In genomic region chr9:35529796-35530195, GRCm38 (mm10) we compare ENCODE assay signal across 17 mouse cellular contexts. TPM values are rescaled to one million over a fixed set of nuclear protein-coding genes. Genes with fewer than 3 reads are reported as not detected.
A peak's percentile ranks its signal among the peaks of the same experiment; 100 is the strongest.
DNase-seq lines count a peak whose midpoint lies in the region; ATAC-seq and TF ChIP-seq lines count a peak whose summit lies in the region.
"Had no signal": no experiment of that assay in that cellular context is flagged by ENCODE, and none has a peak within 500 bp of the region (broad histone marks: within the 10 kb centered on the region; RNA-seq: fewer than 3 reads in every experiment).

No protein-coding gene starts in this region.

- no peak overlapping the region for H3K4me2 ChIP-seq in heart, embryonic 12.5 days
- no peak overlapping the region for H3K4me2 ChIP-seq in stomach, embryonic 14.5 days (replicated peaks; ENCODE audit: low read depth, low read length)
- no peak overlapping the region for H3K4me2 ChIP-seq in stomach, postnatal 0 days (replicated peaks; ENCODE audit: low read depth)
- H3K4me2 ChIP-seq in limb, embryonic 14.5 days (replicated peaks; ENCODE audit: low read depth, low read length, severe bottlenecking), result no peak overlapping the region
- H3K4me2 ChIP-seq: liver, embryonic 15.5 days had no signal

- H3K4me1 ChIP-seq in heart, embryonic 12.5 days (replicated peaks), result 0 out of 2 replicates have a peak, but pooled peaks cover 1% of the 10 kb centered on the region
- H3K4me1 ChIP-seq in stomach, embryonic 14.5 days (ENCODE audit: control insufficient read depth, insufficient read depth, low read length), result 0 out of 2 replicates have a peak, but pooled peaks cover 4% of the 10 kb centered on the region
- no peaks in the 10 kb centered on the region for H3K4me1 ChIP-seq in stomach, postnatal 0 days (replicated peaks; ENCODE audit: control insufficient read depth, insufficient read depth)
- peaks cover 34% of the 10 kb centered on the region for H3K4me1 ChIP-seq in limb, embryonic 14.5 days (ENCODE audit: control insufficient read depth, insufficient read depth, low read length)
- H3K4me1 ChIP-seq: liver, embryonic 15.5 days had no signal

- no peak for TF ChIP-seq CTCF in stomach, postnatal 0 days (IDR thresholded peaks at IDR 0.05; ENCODE audit: low read depth)

- no peak for ATAC-seq in heart, embryonic 12.5 days (ENCODE audit: insufficient number of reproducible peaks, low FRiP score)
- ATAC-seq in stomach, embryonic 14.5 days (ENCODE audit: insufficient number of reproducible peaks, insufficient read depth, low FRiP score, low read depth), result no peak
- no peak for ATAC-seq in stomach, postnatal 0 days (ENCODE audit: low FRiP score, low TSS enrichment)
- ATAC-seq in limb, embryonic 14.5 days (ENCODE audit: low FRiP score, low read depth), result peak; percentile 83

- H3K9me3 ChIP-seq in heart, embryonic 12.5 days (replicated peaks), result no peaks in the 10 kb centered on the region
- H3K9me3 ChIP-seq in stomach, embryonic 14.5 days (ENCODE audit: control insufficient read depth, low read depth, low read length), result no peaks in the 10 kb centered on the region
- H3K9me3 ChIP-seq in stomach, postnatal 0 days (ENCODE audit: control insufficient read depth, low read length), result no peaks in the 10 kb centered on the region
- H3K9me3 ChIP-seq in limb, embryonic 14.5 days (ENCODE audit: control insufficient read depth, low read length), result no peaks in the 10 kb centered on the region
- H3K9me3 ChIP-seq: liver, embryonic 15.5 days had no signal

- H3K27ac ChIP-seq in heart, embryonic 12.5 days (ENCODE audit: poor library complexity, severe bottlenecking), result 0 out of 2 replicates have a peak overlapping the region, but pooled peaks have one; percentile 3
- peak overlapping the region; percentile 33; the same call in 1 of the 2 replicates for H3K27ac ChIP-seq in stomach, embryonic 14.5 days (ENCODE audit: low read length)
- no peak overlapping the region for H3K27ac ChIP-seq in stomach, postnatal 0 days (replicated peaks)
- peak overlapping the region; percentile 65 for H3K27ac ChIP-seq in limb, embryonic 14.5 days (replicated peaks; ENCODE audit: low read depth, low read length)
- H3K27ac ChIP-seq: layer of hippocampus, adult 2 months; liver, embryonic 15.5 days had no signal

- H3K36me3 ChIP-seq in heart, embryonic 12.5 days, result no peaks in the 10 kb centered on the region
- no peaks in the 10 kb centered on the region for H3K36me3 ChIP-seq in stomach, embryonic 14.5 days (ENCODE audit: control insufficient read depth, insufficient read depth, low read length)
- H3K36me3 ChIP-seq in stomach, postnatal 0 days (ENCODE audit: control insufficient read depth, insufficient read depth, low read length), result no peaks in the 10 kb centered on the region
- H3K36me3 ChIP-seq in limb, embryonic 14.5 days (ENCODE audit: control insufficient read depth, insufficient read depth, low read length), result no peaks in the 10 kb centered on the region
- H3K36me3 ChIP-seq: liver, embryonic 15.5 days had no signal

- intact Hi-C loops in heart, postnatal 10 days (cut with DNase I), result no loop called here

- TF ChIP-seq EP300 in stomach, postnatal 0 days (optimal IDR thresholded peaks at IDR 0.05), result no peak

- WGBS in heart, embryonic 12.5 days, result 14% methylated on average over 1 of the region's 1 CpGs
- WGBS in stomach, embryonic 14.5 days, result 19% methylated on average over 1 of the region's 1 CpGs
- 12% methylated on average over 1 of the region's 1 CpGs for WGBS in stomach, postnatal 0 days
- 10% methylated on average over 1 of the region's 1 CpGs for WGBS in limb, embryonic 14.5 days

- no peak overlapping the region for H3K9ac ChIP-seq in heart, embryonic 12.5 days
- H3K9ac ChIP-seq in stomach, embryonic 14.5 days (replicated peaks; ENCODE audit: low read depth, low read length), result no peak overlapping the region
- no peak overlapping the region for H3K9ac ChIP-seq in stomach, postnatal 0 days (ENCODE audit: low read length)
- H3K9ac ChIP-seq in limb, embryonic 14.5 days (ENCODE audit: low read depth, low read length, severe bottlenecking), result no peak overlapping the region
- H3K9ac ChIP-seq: liver, embryonic 15.5 days had no signal

- no peak overlapping the region for H3K4me3 ChIP-seq in heart, embryonic 12.5 days
- no peak overlapping the region for H3K4me3 ChIP-seq in stomach, embryonic 14.5 days (ENCODE audit: low read depth, low read length)
- H3K4me3 ChIP-seq in stomach, postnatal 0 days (ENCODE audit: low read depth, low read length), result no peak overlapping the region
- H3K4me3 ChIP-seq in limb, embryonic 14.5 days (replicated peaks; ENCODE audit: low read length), result no peak overlapping the region
- H3K4me3 ChIP-seq: layer of hippocampus, adult 2 months; liver, embryonic 15.5 days had no signal

- no peak for DNase-seq in heart, postnatal 10 days
- no peak for DNase-seq in stomach, postnatal 0 days (ENCODE audit: low spot score)
- DNase-seq in limb, embryonic 14.5 days (ENCODE audit: low spot score), result peak; percentile 74
- no peak for DNase-seq in cerebellum, adult 11 months
- DNase-seq in adrenal gland, postnatal 14 days, result no peak
- DNase-seq in lung, postnatal 14 days, result no peak
- DNase-seq: heart, postnatal 36 days; kidney, adult 9 months had no signal

- no peak for TF ChIP-seq POLR2A in limb, embryonic 14.5 days (IDR thresholded peaks at IDR 0.05; ENCODE audit: borderline replicate concordance, extremely low read depth, insufficient read depth, insufficient read length)

- H3K27me3 ChIP-seq in heart, embryonic 12.5 days (replicated peaks), result 0 out of 2 replicates have a peak, but pooled peaks cover 3% of the 10 kb centered on the region
- H3K27me3 ChIP-seq in stomach, embryonic 14.5 days (ENCODE audit: control insufficient read depth, insufficient read depth, low read length), result no peaks in the 10 kb centered on the region
- H3K27me3 ChIP-seq in stomach, postnatal 0 days (ENCODE audit: control insufficient read depth, insufficient read depth, low read length), result no peaks in the 10 kb centered on the region
- no peaks in the 10 kb centered on the region for H3K27me3 ChIP-seq in limb, embryonic 14.5 days (ENCODE audit: control insufficient read depth, insufficient read depth, low read length)
- H3K27me3 ChIP-seq: liver, embryonic 15.5 days had no signal

RNA-seq across cellular contexts. Expression of gene Gm1113, which starts 11.7 kb away (rescaled TPM):
- not detected in 2 replicates for polyA plus RNA-seq in heart, embryonic 12.5 days (2016; fragmentation: Nextera tagmentation; extraction: Ambion mirVana)
- not detected for total RNA-seq in heart, postnatal 10 days (2021)
- not detected in 2 replicates for polyA plus RNA-seq in stomach, embryonic 14.5 days (2014; fragmentation: Nextera tagmentation; extraction: Ambion mirVana)
- not detected in 2 replicates for polyA plus RNA-seq in stomach, postnatal 0 days (2015; fragmentation: Nextera tagmentation; extraction: Ambion mirVana)
- polyA plus RNA-seq in limb, embryonic 14.5 days (2012; rRNA removed), result not detected in 2 replicates
- not detected in 2 replicates for polyA plus RNA-seq in limb, embryonic 14.5 days (2014; fragmentation: Nextera tagmentation; extraction: Ambion mirVana)
- not detected in 2 replicates for total RNA-seq in adrenal gland, postnatal 14 days (2021)
- total RNA-seq: adrenal gland, postnatal 4 days; granulocyte monocyte progenitor cell, adult 5-6 weeks; heart, postnatal 36 days; layer of hippocampus, adult 2 months; left cerebral cortex, adult 8-10 months had no signal
- polyA plus RNA-seq: liver, embryonic 15.5 days; small intestine, adult 2 months; testis, adult 2 months had no signal

RNA-seq across cellular contexts. Expression of gene Ddx25, which starts 28.5 kb away (rescaled TPM):
- polyA plus RNA-seq in heart, embryonic 12.5 days (2016; fragmentation: Nextera tagmentation; extraction: Ambion mirVana), result 1.7 and 2.0 TPM in 2 replicates
- under 1 TPM in 1 of 2 experiments, not detected in 1; 0.02 TPM for total RNA-seq in heart, postnatal 10 days (2021)
- polyA plus RNA-seq in stomach, embryonic 14.5 days (2014; fragmentation: Nextera tagmentation; extraction: Ambion mirVana), result 2.8 TPM in 2 replicates
- polyA plus RNA-seq in stomach, postnatal 0 days (2015; fragmentation: Nextera tagmentation; extraction: Ambion mirVana), result 0.38 and 0.50 TPM in 2 replicates
- polyA plus RNA-seq in limb, embryonic 14.5 days (2012; rRNA removed), result 1.9 and 2.3 TPM in 2 replicates
- 3.0 TPM in 2 replicates for polyA plus RNA-seq in limb, embryonic 14.5 days (2014; fragmentation: Nextera tagmentation; extraction: Ambion mirVana)
- total RNA-seq in adrenal gland, postnatal 14 days (2021), result 0.67 and 0.68 TPM in 2 replicates
- total RNA-seq: granulocyte monocyte progenitor cell, adult 5-6 weeks; heart, postnatal 36 days had no signal

RNA-seq across cellular contexts. Expression of gene Pus3, which starts 28.6 kb away (rescaled TPM):
- polyA plus RNA-seq in heart, embryonic 12.5 days (2016; fragmentation: Nextera tagmentation; extraction: Ambion mirVana), result 12.3 and 14.0 TPM in 2 replicates
- total RNA-seq in heart, postnatal 10 days (2021), result 1 to 10 TPM; 7.4 to 8.4 TPM
- 22.1 and 23.9 TPM in 2 replicates for polyA plus RNA-seq in stomach, embryonic 14.5 days (2014; fragmentation: Nextera tagmentation; extraction: Ambion mirVana)
- polyA plus RNA-seq in stomach, postnatal 0 days (2015; fragmentation: Nextera tagmentation; extraction: Ambion mirVana), result 7.9 and 9.3 TPM in 2 replicates
- polyA plus RNA-seq in limb, embryonic 14.5 days (2012; rRNA removed), result 13.1 and 20.8 TPM in 2 replicates
- polyA plus RNA-seq in limb, embryonic 14.5 days (2014; fragmentation: Nextera tagmentation; extraction: Ambion mirVana), result 18.2 and 21.7 TPM in 2 replicates
- 14.1 and 16.3 TPM in 2 replicates for total RNA-seq in adrenal gland, postnatal 14 days (2021)

RNA-seq across cellular contexts. Expression of gene Pate2, which starts 40.3 kb away (rescaled TPM):
- 0.45 and 0.66 TPM in 2 replicates for polyA plus RNA-seq in heart, embryonic 12.5 days (2016; fragmentation: Nextera tagmentation; extraction: Ambion mirVana)
- total RNA-seq in heart, postnatal 10 days (2021), result under 1 TPM in 1 of 2 experiments, not detected in 1; 0.25 TPM
- 0.51 and 0.69 TPM in 2 replicates for polyA plus RNA-seq in stomach, embryonic 14.5 days (2014; fragmentation: Nextera tagmentation; extraction: Ambion mirVana)
- polyA plus RNA-seq in stomach, postnatal 0 days (2015; fragmentation: Nextera tagmentation; extraction: Ambion mirVana), result 0.19 and 0.31 TPM in 2 replicates
- polyA plus RNA-seq in limb, embryonic 14.5 days (2012; rRNA removed), result 0.53 and 0.97 TPM in 2 replicates
- 0.37 and 0.55 TPM in 2 replicates for polyA plus RNA-seq in limb, embryonic 14.5 days (2014; fragmentation: Nextera tagmentation; extraction: Ambion mirVana)
- 0.26 TPM in 1 of 2 replicates, not detected in the other for total RNA-seq in adrenal gland, postnatal 14 days (2021)
- total RNA-seq: granulocyte monocyte progenitor cell, adult 5-6 weeks; heart, postnatal 36 days had no signal

RNA-seq across cellular contexts. Expression of gene Hyls1, which starts 40.4 kb away (rescaled TPM):
- polyA plus RNA-seq in heart, embryonic 12.5 days (2016; fragmentation: Nextera tagmentation; extraction: Ambion mirVana), result 13.6 and 14.9 TPM in 2 replicates
- total RNA-seq in heart, postnatal 10 days (2021), result 1 to 10 TPM; 3.5 to 4.5 TPM
- 15.1 and 17.4 TPM in 2 replicates for polyA plus RNA-seq in stomach, embryonic 14.5 days (2014; fragmentation: Nextera tagmentation; extraction: Ambion mirVana)
- polyA plus RNA-seq in stomach, postnatal 0 days (2015; fragmentation: Nextera tagmentation; extraction: Ambion mirVana), result 4.1 and 4.7 TPM in 2 replicates
- 8.1 and 10.8 TPM in 2 replicates for polyA plus RNA-seq in limb, embryonic 14.5 days (2012; rRNA removed)
- 15.4 and 15.8 TPM in 2 replicates for polyA plus RNA-seq in limb, embryonic 14.5 days (2014; fragmentation: Nextera tagmentation; extraction: Ambion mirVana)
- total RNA-seq in adrenal gland, postnatal 14 days (2021), result 4.2 and 5.4 TPM in 2 replicates
